Mouse (Mus musculus) testis, adult 2 months (tissue): ENCODE measurements around the gene Gm6217.

ENCODE experiments used
- CTCF ChIP-seq: fragments of 200-500 bp; IDR thresholded peaks from 2 replicates; pipeline ENCODE4 v1.5.1; 2012; ENCODE audit warnings: low read depth, mild to moderate bottlenecking, inconsistent platforms, low read length, moderate library complexity; ENCODE audit not compliant: control insufficient read depth, insufficient read depth, insufficient replicate concordance
- POLR2A ChIP-seq: fragments of 200-500 bp; IDR thresholded peaks from 2 replicates; pipeline ENCODE4 v1.6.1; 2012; ENCODE audit warnings: low read depth, mild to moderate bottlenecking, inconsistent platforms, low read length, moderate library complexity; ENCODE audit not compliant: control insufficient read depth

GRCm38 (mm10) chr1:82938666-82939065 is 7.5 kb upstream of the Gm6217 start:
- TF ChIP-seq POLR2A = no peak
- TF ChIP-seq CTCF = no peak
